Mouse (Mus musculus) liver, adult (tissue): ENCODE measurements around the gene Snap23.

Experiments
- GATA4 ChIP-seq: IDR thresholded peaks from 2 replicates; pipeline ENCODE4 v1.6.1; 2014; ENCODE audit warnings: mild to moderate bottlenecking, low read length; ENCODE audit not compliant: insufficient replicate concordance

The Snap23 gene

GRCm38 (mm10) chr2:120566886-120567797, at the start of gene Snap23:
Gene Snap23 (plus strand): TSS chr2:120567671.
- TF ChIP-seq GATA4, result peak; percentile 57; the same call in 1 of the 2 replicates

- TF ChIP-seq GATA4, result no peak
Measured at GRCm38 (mm10) chr2:120518547-120519210, 48.8 kb upstream of the Snap23 start.

DNA sequence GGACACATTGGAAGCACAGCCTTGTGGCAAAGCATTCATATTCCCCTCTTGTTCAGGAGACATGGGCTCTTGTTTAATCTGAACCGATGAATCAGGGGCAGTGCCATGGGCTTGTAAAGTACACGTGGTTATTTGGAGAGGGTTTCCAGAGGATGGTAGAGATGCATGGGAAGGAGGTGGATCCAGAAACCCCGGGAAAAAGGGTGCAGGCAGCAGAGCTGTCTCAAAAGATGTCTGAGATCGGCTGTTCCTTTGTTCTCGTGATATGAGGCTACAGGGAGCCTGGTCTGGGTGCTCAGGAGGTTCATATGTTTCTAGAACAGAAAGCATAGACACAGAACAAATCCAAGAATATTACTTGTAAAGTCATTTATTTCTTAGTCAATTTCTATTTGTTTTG, 40.7 kb upstream of the Snap23 start:
- TF ChIP-seq GATA4, result no peak

- no peak for TF ChIP-seq GATA4
Measured at GRCm38 (mm10) chr2:120529531-120529930, 37.9 kb upstream of the Snap23 start.

DNA sequence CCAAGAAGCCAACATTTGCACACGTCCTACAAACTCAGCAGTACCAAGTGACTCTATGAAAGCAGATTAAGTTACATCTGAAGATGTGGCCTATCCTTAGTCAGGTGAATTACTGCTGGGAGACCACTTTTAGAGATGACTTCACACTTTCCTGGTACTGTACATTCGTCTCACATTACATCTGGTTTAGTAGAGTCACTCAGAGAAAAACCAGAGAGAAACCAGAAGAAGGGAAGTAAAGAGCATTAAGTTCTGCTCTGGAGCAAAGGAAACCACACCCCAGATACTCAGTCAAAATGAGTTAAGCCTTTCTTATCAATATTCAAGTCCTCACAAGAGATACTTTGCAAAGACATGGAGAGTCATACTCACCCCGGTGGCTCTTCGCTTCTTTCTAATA, 36.2 kb upstream of the Snap23 start:
- no peak for TF ChIP-seq GATA4

- TF ChIP-seq GATA4, result no peak
Measured at GRCm38 (mm10) chr2:120539333-120539732, 28.1 kb upstream of the Snap23 start.

DNA sequence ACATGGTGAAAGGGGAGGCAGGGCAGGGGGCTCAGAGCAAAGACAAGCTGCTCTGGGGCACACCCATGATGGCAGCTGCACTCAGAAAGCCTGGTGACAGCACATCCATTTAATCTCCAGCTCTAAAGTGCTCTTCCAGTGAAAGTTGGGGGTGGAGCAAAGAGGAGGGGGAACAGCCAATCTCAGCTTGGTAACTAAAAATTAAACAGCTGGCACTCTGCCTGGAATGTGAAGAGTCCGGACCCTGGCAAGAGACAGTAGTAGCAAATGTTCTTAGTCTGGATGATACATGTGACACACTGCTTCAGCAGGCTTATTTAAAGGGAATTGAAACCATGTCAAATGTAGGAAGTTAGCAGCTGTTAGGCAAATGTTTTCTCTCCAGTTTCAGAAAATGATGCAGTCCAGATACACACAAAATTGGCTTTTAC, 27.7 kb upstream of the Snap23 start:
- no peak for TF ChIP-seq GATA4

- TF ChIP-seq GATA4, result no peak
Measured at GRCm38 (mm10) chr2:120544732-120545131, 22.7 kb upstream of the Snap23 start.

GRCm38 (mm10) chr2:120556868-120557267, 10.6 kb upstream of the Snap23 start:
- no peak for TF ChIP-seq GATA4

- no peak for TF ChIP-seq GATA4
Measured at GRCm38 (mm10) chr2:120558813-120559212, 8.7 kb upstream of the Snap23 start.

DNA sequence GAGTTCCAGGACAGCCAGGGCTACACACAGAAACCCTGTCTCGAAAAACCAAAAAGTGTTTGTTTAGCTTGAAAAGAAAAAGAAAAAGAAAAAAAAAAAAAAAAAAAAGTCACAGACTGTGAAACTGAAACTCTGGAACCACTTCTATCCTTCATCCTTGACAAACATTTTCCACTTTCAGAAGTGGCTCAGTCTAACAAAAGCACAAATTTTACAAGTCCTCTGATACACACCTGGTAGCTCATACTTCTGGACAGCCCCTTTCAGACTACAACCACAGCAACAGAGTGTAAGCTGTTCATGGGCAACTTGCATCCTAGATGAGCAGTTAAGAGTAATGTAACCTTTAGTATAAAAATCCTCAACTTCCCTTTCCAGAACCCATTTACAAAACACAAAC, 5.9 kb upstream of the Snap23 start:
- TF ChIP-seq GATA4, result no peak

DNA sequence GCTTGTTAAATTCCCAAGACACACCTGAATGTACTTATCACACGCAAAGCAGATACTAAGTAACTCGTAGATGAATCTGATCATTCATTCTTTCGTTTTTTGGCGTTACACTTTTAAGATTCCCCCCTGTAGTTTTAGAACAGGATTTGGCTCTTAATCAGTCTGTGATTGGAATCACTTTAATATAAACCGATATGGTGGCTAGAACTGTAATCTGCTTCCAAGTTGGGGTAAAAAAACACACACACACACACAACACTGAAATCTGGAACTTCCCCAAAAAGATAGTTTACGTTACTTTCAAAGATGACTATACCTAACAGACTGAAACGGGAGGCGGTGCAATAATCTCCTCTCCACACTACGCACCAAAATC, 4.6 kb upstream of the Snap23 start:
- TF ChIP-seq GATA4, result no peak

DNA sequence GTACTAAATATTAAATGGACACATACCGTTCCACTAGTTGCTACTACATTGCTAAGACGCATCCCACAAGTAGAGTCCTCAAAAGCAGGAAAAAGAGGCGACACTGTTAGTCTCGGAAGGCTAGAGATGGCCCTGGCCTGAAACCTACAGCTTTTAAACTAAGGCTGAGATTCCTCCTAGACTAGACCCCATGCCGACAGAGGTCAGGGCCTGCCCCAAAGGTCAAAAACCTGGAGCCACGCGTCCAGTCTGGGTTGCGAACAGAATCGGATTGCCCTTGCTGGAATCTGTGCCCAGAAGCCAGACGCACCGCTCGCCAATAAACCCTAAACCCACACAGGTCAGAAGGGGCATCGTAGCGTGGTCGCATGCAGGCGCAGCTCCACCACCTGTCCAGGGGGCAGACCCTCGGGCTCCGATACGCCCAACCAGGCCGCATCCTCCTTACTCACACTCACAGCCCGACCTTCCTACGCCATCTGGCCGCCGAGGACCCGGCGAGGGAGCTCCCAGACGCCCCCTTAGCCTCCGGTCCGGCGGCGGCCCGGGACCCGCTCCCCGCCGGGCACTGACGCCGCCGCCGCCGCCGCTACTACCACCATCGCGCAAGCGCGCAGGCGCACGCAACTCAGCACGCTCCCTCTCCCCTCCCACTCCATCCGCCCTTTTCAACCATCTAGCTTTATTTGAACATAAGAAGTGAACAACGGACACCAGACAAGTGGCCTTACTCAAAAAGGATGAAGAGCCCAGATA, 4.1 kb upstream of the Snap23 start, which contains the start of gene Zfp106:
Zfp106 (minus strand) TSS at position 609 of the 756 bp plus-strand sequence.
- TF ChIP-seq GATA4, result no peak; the same call in 1 of the 2 replicates

DNA sequence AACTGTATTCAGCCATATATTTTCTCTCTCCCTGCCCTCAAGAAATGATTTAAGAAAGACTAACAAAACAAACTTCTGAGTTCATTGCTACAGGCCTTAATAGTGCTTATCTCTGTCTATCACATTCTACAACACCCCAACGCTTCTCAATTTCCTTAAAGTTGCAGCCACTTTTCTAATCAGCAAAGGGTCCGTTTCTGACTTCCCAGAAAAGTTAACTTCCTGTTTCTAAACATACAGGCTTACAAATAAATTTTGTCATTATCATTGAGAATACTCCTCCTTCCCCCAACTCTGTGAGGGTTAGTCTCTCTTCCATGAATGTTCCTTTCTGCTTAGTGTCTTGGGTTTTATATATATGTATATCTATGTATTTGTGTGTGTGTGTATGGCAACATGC, 2.1 kb upstream of the Snap23 start:
- no peak for TF ChIP-seq GATA4

DNA sequence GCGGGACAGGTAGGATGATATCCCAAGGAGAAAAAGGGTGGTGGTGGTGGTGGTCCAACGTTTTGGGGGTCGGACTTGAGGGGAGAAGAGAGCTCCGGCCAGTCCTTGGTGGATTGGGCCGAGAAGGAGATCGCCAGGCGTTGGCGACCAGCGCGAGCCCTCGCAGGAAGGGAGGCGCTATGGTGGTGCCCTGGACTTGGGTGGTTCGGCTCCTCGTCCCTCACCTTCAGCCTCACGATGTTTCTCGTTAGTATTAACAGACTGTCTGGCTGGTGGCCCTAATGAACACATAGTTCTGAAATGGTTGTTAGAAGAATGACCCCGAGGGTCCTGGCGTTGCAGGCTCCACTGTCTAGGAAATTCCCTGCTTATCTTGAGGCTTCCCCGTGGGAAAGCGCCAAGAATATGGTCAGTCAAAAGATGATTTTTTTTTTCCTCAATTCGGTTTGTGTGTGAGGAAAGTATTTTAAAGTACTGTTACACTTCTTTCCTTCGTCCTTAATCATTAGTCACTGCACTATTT, 388 bp downstream of the Snap23 start:
- peak; percentile 53; the same call in 1 of the 2 replicates for TF ChIP-seq GATA4

- no peak for TF ChIP-seq GATA4
Measured at GRCm38 (mm10) chr2:120571081-120571480, 3.6 kb downstream of the Snap23 start.

DNA sequence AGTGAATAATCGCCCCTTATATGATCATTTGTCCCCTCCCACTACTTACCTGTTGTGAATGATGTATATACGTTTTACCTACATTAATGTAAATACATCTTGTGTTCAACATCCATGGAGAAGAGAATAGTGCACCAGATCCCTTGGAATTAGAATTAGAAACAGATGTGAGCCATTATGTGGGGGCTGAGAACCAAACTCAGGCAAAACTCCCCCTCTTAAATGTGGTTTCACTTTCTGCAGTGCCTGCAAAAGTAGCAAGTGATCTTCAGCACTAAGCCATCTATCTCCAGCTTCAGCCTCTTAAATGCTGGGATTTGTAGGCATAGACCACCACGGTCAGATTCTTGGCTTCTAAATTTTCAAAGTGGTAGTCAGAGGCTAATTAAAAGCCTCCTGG, 7.7 kb downstream of the Snap23 start:
- no peak for TF ChIP-seq GATA4
